Mouse (Mus musculus) lung, postnatal 36 days (tissue): ENCODE results near the gene Fbf1.
A peak's percentile ranks its signal among the peaks of the same experiment; 100 is the strongest.

ENCODE experiments used
- DNase-seq: peaks from one replicate; pipeline ENCODE4 v3.0.0; 2022; ENCODE audit warnings: mixed read lengths

Fbf1 gene

DNA sequence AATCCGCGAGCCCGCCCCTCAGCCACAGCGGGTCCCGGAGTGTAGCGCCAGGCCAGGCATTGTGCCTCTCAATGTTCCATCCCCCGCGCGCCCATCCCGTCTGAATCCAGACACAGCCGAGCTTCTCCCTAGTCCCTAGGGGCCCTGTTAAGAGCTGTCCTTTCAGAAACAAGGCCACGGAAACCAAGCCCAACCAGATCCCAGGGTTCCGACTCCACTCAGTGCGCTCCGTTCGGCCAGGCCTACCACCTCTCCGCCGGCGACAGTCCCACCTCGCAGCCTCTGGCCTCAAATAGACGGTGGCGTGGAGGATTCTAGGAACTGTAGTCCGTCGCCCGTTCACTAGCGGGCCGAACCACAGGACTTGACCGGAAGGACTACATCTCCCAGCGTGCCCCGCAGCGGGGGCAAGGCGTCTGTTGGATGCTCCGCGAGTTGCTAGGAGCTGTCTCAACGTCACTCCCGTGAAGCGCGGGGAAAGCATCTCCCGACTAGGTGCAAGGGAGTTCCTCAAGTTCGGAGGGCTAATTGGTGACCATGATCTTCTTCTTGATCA is at the start of gene Fbf1:
Gene Fbf1 (minus strand): TSS at position 283 of the 556 bp plus-strand sequence.
- peak; percentile 97 for DNase-seq

DNA sequence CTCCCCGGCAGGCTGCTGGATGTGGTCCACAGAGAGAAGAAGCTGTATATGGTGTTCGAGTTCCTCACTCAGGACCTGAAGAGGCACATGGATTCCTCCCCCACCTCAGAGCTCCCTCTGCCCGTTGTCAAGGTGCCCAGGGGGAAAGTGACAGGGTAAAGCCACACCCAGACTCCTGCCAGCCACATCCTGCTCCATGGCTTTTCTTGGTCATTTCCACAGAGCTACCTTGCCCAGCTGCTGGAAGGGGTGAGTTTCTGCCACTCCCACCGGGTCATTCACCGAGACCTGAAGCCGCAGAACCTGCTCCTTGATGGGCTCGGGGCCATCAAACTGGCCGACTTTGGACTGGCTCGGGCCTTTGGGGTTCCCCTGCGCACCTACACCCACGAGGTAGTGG is 48.6 kb upstream of the Fbf1 start:
- peak; percentile 29 for DNase-seq

DNA sequence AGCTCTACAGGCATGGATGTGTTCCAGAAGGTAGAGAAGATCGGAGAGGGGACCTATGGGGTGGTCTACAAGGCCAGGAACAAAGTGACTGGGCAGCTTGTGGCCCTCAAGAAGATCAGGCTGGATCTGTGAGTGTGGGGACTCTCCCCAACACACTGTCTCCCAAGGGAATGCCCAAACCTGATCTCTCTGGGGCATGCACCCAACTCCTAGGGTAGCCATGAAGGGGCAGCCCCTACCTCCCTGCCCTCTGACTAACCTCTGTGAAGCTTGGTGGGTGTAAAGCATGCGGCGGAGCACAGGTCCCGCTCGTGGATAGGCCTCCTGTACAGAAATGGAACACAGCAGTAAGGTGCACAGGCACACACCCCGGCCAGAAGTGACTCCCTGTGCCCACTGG is 48.0 kb upstream of the Fbf1 start:
- no peak for DNase-seq

DNA sequence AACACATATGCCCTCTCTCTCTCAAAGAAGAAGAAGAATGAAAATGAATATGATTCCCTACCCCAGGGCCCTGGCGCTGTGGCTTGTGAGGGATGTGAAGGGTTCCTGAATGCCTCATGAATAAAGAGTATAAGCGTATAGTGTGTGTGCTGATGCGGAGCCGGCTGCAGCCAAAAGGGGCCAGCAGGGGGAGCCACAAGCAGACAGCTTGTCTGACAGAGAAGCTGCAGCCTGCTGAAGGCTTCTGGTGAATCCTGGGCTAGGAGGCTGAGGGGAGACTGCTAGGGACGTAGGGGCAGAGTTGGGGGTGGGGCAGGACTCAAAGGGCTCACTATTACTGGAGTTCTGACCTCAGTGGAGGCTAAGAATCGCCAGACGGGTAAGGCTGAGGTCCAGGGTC is 47.2 kb upstream of the Fbf1 start:
- peak; percentile 35 for DNase-seq

DNA sequence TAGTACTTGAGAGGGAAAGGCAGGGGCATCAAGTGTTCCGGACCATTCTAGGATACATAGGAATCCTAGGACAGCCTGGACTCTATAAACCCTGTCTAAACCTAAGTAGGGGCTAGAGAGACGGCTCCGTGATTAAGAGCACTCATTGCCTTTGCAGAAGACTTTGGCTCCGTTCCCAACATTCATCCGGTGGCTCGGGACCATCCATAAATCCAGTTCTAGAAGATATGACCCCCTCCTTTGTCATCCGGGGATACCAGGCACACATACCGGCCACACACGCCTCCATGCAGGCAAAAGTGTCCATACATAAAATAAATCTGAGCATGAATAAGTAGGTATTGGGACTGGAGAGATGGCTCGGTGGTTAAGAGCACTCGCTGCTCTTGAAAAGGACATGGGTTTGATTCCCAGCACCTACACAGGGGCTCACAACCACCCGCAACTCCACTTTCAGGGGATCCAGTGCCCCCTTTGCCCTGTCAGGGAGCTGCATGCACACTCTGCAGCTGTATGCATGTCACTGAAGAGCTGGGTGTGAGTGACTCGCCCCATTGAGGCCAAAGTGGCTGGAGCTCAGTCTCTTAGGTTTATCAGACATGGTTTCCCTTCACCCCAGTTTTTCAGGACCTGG is 46.0 kb upstream of the Fbf1 start:
- no peak for DNase-seq

DNA sequence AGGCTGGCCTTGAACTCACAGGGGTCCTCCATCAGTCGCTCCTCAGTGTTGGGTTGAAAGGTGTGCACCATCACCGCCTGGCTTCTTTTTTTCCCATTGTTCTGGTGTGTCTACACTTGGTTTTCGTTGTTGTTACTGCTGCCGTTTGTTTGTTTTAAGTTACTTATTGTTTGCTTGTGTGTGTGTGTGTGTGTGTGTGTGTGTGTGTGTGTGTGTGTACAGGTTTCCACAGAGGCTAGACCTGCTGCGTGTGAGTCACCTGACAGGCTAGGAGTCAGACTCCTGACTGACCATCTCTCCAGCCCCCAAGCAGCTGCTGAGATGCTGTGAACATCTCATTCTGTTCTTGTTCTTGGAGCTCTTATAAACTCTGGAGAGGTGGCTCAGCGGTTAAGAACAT is 44.9 kb upstream of the Fbf1 start:
- no peak for DNase-seq

DNA sequence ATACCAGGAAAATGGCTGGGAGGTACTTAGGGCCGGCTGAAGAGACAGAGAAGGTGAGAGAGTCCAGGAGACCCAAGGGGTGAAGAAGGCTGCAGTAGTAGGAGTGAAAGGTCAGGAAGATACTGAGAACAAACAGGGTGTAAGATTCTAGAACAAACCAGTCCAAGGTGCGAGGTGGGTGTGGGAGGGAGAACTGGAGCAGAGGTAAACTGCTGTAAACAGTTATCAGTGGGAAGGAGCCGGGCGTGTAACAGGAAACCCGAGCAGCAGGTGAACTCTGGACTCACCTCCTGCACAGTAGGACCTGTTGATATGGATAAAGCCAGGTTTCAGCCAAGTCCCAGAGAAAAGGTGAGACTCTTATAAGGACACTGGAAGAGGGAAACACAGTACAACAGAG is 42.7 kb upstream of the Fbf1 start:
- no peak for DNase-seq

DNA sequence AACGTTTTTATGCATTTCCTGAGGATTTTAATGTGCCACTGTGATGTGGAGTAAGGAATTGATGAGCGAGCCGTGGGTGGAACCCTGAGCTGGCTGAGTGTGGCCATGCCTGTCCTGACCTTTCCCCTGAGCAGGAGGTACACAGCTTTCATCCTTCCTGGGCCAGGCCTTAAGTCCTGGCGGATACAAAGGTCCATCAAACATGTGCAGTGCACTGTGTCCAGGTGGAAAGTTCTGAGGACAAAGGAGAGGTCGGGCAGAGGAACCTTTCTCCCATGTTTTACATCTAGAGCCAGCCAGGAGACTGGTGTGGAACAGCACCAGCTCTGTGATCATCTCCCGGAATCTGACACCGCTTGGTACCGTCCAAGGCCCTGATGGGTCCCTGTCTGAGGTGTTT is 41.3 kb upstream of the Fbf1 start:
- DNase-seq: no peak

DNA sequence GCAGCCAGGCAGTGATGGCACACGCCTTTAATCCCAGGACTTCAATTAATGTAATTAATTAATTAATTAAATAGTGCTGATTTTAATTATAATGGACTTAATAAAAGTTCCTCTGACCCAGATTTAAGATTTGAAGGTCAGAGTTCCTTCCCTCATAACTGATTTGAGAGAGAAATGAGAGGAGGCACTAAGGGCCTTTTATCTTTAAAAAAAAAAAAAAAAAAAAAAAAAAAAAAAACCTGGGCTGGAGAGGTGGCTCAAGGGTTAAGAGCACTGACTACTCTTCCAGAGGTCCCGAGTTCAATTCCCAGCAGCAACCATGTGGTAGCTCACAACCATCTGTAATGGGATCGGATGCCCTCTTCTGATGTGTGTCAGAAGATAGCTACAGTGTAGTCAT is 40.7 kb upstream of the Fbf1 start:
- no peak for DNase-seq

DNA sequence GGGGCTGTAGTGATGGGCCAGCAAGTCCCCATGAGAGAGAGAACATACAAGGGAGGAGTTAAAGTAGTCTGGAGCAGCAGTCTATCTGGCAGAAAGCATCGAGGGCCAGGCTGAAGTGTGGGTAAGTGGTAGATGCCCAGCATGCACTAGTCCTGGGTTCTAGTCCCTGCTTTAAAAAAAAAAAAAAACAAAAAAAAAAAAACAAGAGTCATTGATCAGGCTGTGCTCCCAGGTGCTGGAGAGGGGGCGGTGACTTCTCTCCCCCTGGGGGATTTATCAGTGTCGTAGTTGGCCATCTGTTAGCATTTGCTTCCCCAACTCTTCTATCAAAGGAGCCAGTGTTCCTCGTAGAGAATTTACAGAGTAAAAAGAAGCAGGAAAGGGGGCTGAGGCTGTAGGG is 38.7 kb upstream of the Fbf1 start:
- DNase-seq: no peak

DNA sequence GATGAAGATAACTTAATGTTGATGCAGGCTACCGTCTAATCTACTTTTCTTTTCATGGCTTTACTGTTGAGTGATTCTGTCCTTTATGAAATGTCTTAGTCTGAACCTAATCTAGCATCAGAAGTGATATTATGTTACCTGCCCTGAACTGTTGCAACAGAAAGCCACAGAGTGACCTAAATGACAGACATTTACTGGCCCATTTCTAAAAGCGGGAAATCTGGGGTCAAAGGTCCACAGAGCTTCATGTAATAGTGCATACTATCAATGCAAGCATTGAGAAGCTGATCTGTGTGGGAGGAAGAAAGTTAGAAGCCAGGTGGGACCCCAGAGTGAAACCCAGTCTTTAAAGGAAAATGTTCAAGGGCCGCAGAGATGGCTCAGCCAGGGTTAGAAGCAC is 35.2 kb upstream of the Fbf1 start:
- DNase-seq: no peak

DNA sequence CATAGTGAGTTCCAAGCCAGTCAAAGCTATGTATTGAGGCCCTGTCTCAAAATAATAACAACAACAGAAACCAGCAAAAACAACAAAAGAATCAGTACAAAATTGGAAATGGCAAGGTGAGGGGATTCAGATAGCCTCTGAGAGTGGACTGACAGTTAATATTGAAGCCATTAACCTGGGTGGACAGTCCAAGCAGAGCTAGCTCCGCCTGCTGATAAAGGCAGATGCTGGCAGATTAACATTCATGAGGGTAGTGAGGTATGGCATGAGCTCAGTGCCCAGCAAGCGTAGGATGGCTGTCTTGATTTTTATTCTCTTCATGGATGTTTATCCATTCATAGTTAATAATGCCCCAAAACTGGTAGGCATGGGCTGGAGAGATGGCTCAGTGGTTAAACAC is 33.2 kb upstream of the Fbf1 start:
- DNase-seq: no peak

DNA sequence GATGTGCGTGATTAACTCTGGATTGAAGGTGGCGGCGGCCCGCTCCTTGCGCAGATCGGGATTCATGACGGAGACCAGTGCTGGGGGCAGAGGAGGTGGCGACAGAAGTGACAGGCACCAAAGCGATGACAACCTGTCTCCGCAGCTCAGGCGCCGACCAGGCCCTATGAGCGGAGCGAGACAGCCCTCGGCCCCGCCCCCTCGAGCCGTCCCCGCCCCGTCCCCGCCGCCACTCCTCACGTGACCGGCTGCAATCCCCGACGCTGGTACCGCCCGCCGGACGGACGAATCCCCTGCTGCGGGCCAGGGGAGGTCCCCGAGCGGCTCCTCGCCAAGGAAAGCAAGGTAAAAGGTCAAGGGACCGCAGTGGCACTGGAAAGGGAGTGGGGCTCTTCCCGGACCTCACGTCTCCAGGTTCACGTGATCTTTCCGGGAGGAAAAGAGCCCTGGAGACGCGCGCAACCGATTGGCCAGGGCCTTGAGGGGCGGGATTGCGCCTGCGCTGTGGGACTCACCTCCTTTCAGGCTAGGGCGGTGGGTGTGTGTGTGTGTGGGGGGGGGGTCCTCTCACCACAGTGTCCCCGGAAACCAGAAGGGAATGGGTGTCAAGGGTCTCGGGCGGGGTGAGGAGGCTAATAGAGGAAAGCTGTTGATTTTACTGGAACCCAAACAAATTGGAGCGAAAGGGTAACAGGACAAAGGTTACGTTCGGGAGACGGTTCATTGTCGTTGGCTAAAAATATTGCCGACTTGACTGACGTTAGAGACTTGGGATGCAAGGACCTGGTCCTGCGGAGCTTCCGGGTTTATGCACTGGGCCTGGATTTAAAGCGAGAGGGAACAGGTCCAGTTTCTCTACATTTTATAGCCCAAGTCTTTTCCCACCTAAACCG is 30.9 kb upstream of the Fbf1 start, which contains the start of the genes Ten1 and Acox1:
Gene Ten1 (plus strand): TSS at position 217 of the 893 bp plus-strand sequence.
Gene Acox1 (minus strand): TSS at position 407 of the 893 bp plus-strand sequence.
- DNase-seq: peak; percentile 96

DNA sequence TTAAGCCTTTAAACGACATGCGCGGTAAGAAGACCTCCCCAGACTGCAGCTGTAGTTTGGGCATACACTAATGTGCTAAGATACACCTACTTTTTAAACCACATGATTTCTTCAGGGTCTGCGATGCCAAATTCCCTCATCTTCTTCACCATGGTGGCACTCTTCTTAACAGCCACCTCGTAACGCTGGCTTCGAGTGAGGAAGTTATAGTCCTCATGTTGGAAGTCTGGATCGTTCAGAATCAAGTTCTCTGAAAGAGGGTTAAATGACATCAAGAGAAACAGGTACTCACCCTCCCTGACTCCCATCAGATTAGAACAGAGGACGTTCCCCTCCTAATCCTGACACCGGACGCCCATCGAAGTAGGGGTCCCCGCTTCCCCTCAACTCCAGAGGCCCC is 30.2 kb upstream of the Fbf1 start:
- DNase-seq: no peak

DNA sequence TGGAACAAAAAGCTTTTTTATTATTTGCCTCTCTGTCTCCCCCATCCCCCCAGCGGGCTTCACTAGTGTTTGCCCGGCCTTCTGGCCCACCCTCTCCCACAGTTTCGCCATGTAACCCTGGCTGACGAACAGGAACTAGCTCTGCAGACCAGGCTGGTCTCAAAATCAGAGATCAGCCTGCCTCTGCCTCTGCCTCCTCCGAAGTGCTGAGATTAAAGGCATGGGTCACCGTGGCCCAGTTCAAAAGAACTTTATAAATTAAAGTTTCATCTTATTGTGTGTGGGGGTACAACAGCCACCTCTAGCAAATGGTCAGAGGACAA is 29.6 kb upstream of the Fbf1 start:
- DNase-seq: no peak

DNA sequence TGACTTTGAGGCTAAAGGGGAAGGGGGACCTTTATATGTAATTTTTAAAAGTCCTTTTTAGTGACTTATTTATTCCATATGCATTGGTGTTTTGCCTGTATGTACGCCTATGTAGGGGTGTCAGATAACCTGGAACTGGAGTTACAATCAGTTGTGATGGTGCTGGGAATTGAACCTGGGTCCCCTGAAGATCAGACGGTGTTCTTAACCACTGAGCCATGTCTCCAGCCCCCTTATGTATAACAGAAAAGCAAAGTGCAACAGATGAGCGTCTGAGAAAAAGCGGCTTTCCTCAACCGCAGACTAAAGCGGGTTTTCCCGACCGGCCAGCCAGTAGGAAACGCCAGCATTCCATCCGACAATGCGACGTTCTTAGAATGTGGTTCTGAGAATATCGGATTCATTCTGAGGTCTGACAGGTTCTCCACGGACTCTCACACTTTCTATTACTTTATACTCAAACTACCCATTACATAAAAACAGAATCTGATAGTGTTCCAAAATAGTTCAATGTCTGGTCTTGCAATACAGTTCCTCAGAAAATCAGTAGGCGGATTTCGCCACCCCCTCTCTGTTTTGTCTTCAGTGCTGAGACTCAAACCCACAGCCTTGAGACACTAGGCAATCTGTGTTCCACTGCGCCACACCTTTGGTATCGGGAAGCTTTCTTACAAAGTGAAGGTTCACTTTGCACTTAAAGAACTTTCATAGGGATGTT is 29.1 kb upstream of the Fbf1 start:
- peak; percentile 62 for DNase-seq

DNA sequence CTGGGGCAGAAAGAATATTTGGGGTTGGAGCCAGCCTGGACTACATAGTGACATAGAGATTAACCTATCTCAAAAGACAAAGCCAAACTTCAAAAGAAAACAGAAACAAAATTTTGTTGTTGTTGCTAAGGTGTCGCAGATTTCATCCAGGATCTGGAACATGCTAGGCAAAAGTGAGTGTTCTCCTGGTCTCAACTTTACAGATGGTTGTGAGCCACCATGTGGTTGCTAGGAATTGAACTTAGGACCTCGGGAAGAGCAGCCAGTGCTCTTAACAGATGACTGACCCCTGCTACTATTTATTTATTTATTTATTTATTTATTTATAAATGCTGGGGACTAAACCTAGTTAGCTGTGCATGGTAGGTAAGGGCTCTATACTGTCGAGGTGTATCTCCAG is 28.4 kb upstream of the Fbf1 start:
- DNase-seq: no peak

DNA sequence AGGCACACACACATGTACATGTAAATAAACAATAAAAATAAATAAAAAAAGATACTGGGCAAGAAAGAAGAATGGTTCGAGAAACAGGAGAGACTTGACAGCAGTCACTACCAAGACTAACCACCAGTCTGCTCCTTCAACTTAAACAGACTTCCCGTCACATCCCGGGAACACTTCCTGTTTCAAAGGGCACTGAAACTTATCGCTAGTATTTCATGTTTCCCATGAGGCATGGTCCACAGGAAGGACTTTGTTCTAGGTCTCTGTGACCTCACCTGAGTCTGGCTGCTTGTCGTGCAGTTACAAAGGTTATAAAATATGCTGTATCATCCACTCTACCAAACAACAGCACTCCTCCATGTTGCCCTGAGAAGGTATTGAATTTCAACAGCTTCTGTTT is 27.3 kb upstream of the Fbf1 start:
- DNase-seq: peak; percentile 31

DNA sequence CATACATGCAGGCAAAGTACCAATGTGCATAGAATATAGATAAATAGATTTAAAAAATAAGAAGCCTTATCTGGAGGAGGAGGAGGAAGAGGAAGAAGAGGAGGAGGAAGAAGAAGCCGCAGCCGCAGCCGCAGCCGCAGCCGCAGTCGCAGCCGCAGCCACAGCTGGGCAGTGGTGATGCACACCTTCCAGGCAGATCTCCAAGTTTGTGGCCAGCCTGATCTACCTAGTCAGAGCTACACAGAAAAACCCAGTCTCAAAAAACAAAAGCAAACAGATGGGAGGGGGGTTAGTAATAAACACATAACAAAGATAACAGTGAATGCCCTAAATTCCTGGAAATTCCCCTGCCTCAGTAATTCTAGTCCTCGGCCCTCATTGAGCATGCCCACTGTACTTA is 26.7 kb upstream of the Fbf1 start:
- no peak for DNase-seq

DNA sequence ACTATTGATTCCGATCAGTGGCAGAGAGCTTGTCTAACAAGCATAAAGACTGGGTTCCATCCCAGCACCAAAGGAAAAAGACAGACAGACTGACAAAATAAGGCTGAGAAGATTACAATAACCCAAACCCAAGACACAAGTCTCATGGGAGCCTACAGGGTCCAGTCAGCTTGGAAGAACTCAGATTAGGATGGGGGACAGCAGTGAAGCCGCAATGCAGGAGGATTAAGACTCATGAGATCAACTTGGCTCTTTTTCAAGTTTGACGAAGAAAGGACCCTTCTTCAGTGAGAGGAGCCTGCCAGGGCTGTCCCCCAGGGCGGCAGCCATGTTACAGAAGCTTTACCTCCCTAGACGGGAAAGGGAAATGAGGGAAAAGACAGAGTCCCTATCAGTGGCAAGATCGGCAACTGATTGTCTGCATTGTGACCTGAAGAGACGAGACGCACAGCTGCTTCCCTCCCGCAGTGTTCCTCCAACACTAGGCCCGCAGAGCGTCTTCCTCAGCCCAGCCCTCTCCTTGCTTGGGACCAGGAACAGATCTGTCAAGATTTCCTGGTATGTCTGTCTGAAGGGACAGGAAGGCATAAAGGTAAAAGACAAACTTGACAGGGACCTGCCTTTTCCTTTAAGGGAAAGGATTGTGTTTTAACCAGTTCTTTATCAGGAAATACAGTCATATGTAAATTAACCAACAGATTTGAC is 19.4 kb upstream of the Fbf1 start:
- no peak for DNase-seq

DNA sequence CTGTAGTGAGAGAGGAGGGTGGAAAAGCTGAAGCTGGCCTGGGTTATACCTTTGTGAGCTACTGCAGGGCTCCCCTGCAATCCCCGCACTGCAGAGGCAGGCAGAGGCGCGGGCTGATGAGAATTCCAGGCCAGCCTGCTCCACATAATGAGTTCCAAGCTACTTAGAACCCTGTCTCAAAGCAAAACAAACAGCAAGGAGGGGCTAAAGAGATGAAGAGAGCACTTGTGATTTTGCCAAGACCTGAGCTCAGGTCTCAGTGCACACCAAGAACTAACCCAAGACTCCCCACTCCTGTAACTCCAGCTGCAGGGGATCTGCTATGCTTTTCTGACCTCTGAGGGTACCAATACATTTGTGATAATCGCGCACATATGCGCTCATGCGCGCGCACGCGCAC is 18.4 kb upstream of the Fbf1 start:
- peak; percentile 59 for DNase-seq

DNA sequence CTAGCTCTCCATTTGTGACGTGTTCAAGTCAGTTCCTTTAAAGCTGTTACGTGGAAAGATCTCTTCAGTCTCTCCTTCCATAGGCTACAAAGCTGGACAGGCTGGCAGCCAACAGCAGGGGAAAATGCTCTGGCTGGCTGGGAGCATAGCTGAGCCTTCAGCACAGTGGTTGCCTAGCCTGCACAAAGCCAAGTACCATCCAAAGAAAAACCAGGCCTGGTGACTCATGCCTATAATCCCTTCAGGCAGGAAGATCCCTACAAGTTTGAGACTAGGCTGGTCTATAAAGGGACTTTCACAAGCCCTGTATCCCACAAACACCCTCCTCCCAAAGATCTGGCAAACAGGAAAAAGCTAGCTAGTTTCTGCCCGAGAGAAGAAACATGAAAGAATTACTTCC is 17.9 kb upstream of the Fbf1 start:
- no peak for DNase-seq
